Mouse (Mus musculus) heart, postnatal 36 days (tissue): ENCODE results near the gene Snrnp40. TPM values are rescaled to one million over a fixed set of nuclear protein-coding genes. Genes with fewer than 3 reads are reported as not detected.

Experiments
- DNase-seq, 2 experiments: peaks; one replicate each; pipeline ENCODE4 v3.0.0; 2021 to 2022
- intact Hi-C: fragments of 180-260 bp; cut with DNase I; formaldehyde crosslinking; loops from one replicate; pipeline ENCODE4 v1.15.1; 2025
- total RNA-seq, 2 experiments: library from RNA; stranded (reverse); gene quantifications; 2 replicates each; pipeline ENCODE4 v1.2.3; 2021

Gene Snrnp40
- total RNA-seq = 10 to 100 TPM; 12.2 to 16.5 TPM

DNA sequence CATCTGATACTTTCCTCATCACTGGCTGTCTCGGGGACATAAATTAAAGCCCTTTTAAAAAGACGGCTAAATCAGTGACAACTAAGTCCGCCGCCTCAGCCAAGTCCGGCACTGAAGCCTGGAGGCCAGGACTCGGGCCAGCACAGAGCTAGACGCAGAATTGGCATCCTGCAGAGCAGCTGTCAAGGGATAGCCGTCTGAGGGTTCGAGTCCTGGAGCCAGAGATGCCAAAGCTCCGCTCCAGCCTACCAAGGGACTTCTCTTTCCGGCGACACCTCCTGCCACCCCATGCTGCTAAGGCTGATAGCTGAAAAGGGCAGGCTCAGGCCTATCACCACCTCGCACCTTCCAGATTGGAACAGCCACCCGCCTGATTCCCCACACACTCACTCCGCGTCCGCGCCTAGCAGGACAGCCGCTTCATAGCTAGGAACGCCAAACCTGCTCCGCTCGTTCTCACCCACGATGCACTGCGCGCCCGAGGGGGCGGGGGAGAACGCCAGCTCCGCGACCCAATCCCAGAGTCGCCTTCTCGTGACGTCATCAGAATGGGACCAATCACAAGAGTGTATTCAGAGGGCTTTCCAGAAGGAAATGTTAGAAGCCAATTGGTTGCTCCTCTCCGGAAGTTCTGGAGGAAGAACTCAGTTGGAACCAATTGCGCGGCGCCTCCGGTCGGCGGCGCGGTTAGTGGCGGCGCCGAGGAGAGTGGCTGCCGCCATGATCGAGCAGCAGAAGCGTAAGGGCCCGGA is at the start of gene Snrnp40, which contains the start of gene Zcchc17:
Snrnp40 (plus strand) TSS at position 647 of the 752 bp plus-strand sequence.
Zcchc17 (minus strand) TSS at position 458 of the 752 bp plus-strand sequence.
- intact Hi-C loops = no loop called here

GRCm38 (mm10) chr4:130312526-130312925 is 47.4 kb upstream of the Snrnp40 start:
- intact Hi-C loops = no loop called here
- peak; percentile 41 to 46 for DNase-seq

More for the DNA sequence above, at the start of gene Snrnp40, which contains the start of gene Zcchc17:
- peak; percentile 97 for DNase-seq

DNA sequence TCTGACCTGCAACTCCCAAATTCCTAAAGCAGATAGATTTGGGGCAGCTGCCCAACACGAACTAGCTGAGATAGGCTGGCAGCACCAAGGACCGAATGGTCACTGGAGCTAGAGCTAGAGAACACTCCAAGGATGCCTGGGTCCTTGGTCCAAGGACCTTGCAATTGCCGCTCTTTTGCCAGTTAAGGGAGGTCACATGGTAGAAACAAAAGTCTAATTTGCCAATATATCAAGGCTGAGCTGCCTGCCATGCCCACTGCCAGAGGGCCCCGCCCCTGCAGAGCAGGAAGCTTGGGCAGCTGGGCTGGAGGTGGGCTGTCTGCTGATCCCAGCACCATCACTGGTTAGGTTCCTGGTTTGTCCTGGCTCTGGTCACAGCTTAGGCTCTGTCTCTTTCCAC is 46.4 kb upstream of the Snrnp40 start:
- intact Hi-C loops = no loop called here
- DNase-seq = no peak

DNA sequence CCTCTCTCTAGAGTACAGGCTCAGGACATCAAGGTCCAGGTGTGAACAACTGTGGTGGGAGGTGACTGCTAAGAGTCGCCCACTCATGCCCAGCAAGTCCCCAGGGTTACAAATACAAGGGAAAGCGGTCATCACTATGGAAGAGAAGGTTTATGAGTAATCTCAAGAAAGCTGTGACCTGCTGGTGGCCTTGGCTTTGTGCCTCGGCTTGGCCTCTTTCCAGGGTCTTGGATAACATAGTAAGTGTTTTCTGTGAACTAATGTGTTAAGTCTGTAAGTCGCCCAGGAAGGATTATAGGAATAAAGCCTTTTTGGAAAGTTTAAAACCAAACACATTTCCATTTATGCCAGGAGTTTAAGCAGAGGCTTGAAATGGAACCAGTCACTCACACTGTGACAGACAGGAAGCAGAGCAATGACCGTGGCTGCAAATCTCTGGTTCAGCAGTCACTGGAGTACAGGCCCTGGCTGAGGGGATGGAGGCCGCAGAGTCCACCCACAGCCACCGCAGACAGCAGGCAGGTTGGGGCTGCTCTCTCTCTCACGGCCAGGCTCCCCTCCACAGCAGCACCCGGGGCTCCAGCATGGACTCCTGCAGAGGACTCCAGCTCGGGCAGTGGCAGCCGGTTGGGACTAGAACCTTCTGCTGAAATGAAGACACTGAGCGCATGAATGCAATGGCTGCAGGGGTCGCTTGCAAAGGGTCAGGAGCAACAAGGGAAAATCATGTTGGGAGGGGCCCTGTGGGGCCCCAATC is 44.0 kb upstream of the Snrnp40 start:
- intact Hi-C loops = no loop called here
- DNase-seq = peak in 1 of 2 experiments; percentile 36

DNA sequence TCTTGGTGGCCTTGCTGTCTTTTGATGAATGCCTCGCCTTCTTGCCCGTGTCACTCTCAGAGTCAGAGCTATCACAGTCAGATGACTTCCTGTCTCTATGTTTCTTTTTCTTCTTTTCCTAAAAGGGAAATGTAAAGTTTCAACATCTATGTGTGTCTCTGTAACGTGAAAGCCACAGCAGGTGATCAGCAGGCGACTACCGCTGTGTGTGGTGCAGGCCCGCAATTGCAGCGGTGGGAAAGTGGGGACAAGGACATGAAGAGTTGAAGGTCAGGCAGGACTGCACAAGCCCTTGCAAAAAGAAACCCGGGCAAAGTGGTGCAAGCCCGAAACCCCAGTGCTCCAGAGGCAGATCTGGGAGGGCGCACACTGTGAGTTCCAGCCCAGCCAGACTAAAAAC is 43.2 kb upstream of the Snrnp40 start:
- no peak for DNase-seq
- intact Hi-C loops = no loop called here

DNA sequence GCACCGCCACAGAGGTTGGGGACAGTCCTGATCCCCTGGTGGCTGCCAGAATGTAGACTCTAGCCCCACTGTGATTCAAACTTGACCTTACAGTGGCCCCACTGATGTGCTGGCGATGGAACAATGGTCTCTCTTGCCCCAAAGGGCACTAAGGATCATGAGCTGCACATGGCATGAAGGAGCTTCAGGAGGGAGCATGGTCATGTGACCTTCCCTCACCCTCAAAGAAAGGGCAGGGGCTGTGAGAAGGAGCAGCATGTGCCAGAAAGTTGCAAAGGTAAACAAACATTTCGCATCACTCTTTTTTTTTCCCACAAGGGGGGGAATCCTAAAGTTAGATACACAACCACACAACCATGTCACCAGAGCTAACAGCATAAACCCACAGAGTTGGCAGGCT is 41.8 kb upstream of the Snrnp40 start:
- intact Hi-C loops = no loop called here
- no peak for DNase-seq

DNA sequence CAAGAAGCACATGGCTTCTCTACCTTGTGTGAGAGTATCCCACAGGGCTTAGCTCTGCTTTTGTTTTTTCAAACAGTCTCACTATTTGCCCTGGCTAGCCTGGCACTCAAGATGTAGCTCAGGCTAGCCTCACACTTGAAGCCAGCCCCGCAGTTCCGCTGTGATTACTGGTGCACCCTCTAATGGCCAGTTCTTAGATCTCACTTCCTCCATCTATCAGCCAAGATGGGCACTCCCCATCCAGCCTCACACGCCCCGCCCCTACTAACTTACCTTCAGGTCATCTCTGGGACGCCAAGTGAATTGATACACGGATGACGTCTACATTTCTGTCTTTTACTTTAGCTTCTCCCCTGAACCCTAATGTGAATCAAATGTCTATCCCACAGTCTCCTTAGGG is 40.4 kb upstream of the Snrnp40 start:
- no peak for DNase-seq
- intact Hi-C loops = no loop called here

- intact Hi-C loops = no loop called here
- DNase-seq = no peak
These were observed 38.3 kb upstream of the Snrnp40 start for GRCm38 (mm10) chr4:130321640-130322039.

DNA sequence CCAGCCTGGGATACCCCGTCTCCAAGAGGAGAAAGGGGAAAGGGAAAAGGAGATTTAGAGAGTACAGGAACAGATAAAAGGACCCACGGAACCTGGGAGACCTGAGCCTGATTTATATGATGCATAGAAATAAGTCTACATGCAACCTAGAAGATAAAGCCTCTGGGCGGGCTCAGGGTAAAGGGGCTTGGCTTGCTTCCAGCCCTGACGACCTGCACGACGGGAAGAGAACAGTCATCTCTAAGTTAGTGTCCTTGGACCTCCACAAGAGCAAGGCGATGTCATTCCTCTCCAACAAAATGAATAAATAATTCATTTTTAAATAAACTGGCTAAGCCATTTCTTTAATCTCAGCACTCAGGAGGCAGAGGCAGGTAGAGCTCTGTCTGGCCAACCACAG is 37.4 kb upstream of the Snrnp40 start:
- intact Hi-C loops = no loop called here
- no peak for DNase-seq

- intact Hi-C loops = no loop called here
- DNase-seq = no peak
These were observed 36.8 kb upstream of the Snrnp40 start for GRCm38 (mm10) chr4:130323165-130323564.

- peak in 1 of 2 experiments; percentile 35 for DNase-seq
- intact Hi-C loops = no loop called here
These were observed 36.3 kb upstream of the Snrnp40 start for GRCm38 (mm10) chr4:130323607-130324006.

- DNase-seq = no peak
- intact Hi-C loops = no loop called here
These were observed 34.5 kb upstream of the Snrnp40 start for GRCm38 (mm10) chr4:130325446-130325845.

DNA sequence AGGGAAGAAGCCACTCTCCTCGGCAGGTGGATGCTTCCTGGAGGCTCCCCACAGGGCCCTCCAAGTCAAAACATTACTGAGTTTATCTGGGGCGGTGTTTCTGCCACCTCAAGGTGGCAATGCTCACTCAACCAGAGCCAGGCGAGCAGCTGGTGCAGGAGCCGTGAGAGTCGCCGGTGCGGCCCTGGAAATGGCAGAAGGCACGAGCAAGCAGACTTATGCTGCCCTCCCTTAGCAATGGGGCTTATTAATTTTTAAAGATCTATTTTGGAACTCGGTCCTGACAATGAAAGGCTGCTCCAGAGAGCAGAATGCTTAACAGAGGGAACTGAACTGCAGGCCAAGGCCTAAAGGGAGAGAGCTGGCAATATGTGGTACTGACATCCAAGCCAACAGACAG is 32.6 kb upstream of the Snrnp40 start:
- intact Hi-C loops = no loop called here
- DNase-seq = no peak

GRCm38 (mm10) chr4:130335867-130336266 is 24.1 kb upstream of the Snrnp40 start:
- no peak for DNase-seq
- intact Hi-C loops = no loop called here

DNA sequence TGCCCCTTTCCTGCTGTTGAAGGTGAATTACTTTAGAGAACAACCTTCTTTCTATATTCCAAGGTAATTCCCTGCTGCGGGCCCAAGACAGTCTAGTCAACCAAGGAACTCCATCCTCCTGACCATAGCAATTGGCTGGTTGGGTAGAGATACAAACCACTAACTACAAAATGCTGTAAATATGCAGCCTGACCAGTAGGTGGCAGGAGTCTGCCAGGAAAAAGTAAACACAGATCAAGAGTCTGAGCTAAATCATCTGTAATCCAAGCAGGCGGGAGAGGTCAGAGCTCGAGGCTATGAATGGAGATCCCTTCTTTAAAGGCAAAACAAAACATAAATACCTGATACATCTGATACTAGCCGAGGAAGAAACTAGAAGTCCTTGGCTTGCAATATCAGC is 18.2 kb upstream of the Snrnp40 start:
- intact Hi-C loops = loop anchor here (1.0 to 10.0 kb wide), 2 partner anchors 193 to 543 kb away; no protein-coding TSS in a partner anchor
- DNase-seq = peak; percentile 42 to 62

DNA sequence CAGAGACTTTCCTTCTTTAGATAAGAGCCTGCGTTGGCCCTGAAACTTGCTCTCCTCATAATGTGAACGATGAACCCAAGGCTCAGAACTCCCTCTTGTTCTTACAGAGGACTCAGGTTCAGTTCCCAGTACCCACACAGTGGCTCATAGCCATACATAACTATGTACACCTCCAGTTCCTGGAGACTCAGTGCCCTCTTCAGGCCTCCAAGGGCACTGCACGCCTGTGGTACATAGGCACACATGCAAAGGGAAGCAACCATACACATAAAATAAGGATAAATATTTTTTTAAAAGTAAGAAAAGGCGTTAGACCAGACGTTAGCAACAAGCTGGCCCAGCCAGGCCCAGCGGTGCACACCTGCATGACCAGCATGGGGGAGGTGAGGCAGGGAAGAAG is 10.3 kb upstream of the Snrnp40 start:
- no peak for DNase-seq
- intact Hi-C loops = loop anchor here (10.0 kb wide), 1 partner anchor 535 kb away; no protein-coding TSS in a partner anchor

- no peak for DNase-seq
- intact Hi-C loops = no loop called here
These were observed 9.1 kb upstream of the Snrnp40 start for GRCm38 (mm10) chr4:130350690-130351422.

DNA sequence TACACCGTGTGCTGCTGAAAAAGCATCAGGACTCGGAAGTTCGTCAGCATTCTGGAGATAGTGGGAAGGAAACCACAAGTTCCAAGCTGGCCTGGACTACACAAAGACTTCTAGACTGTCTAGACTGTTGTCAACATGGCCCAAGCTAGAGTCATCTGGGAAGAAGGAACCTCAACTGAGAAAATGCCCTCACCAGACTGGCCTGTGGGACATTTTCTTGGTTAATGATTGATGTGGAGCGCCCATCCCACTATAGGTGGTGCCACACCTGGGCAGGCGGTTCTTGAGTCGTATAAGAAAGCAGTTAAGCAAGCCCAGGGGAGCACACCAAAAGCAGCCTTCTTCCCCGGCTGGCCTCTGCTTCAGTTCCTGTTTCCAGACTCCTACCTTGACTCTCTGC is 7.3 kb upstream of the Snrnp40 start:
- DNase-seq = no peak
- intact Hi-C loops = no loop called here

GRCm38 (mm10) chr4:130357946-130358345 is 2.0 kb upstream of the Snrnp40 start:
- intact Hi-C loops = no loop called here
- DNase-seq = no peak

- intact Hi-C loops = no loop called here
- no peak for DNase-seq
These were observed 282 bp downstream of the Snrnp40 start for GRCm38 (mm10) chr4:130360238-130360590.

DNA sequence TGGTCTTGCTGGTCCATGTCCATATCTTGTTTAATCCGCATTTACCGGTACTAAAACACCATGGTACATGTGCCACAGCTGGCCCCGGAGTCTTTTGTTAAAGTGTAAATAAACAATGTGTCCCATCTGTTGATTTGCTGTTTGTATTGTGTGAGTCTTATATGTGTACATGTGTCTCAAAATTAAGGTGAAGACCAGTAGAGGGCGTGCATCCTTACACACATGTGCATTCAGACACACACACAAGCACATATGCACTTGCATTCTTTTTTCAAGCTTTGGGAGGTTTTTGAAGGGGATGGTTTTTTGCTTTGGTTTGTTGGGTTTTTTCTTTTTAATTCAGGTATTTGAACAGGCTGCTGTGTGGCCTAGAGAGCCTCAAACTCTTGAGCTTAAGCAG is 16.7 kb downstream of the Snrnp40 start:
- intact Hi-C loops = no loop called here
- DNase-seq = no peak
